Mouse (Mus musculus): ENCODE data around the gene Fsd1.

Fsd1 gene

DNA sequence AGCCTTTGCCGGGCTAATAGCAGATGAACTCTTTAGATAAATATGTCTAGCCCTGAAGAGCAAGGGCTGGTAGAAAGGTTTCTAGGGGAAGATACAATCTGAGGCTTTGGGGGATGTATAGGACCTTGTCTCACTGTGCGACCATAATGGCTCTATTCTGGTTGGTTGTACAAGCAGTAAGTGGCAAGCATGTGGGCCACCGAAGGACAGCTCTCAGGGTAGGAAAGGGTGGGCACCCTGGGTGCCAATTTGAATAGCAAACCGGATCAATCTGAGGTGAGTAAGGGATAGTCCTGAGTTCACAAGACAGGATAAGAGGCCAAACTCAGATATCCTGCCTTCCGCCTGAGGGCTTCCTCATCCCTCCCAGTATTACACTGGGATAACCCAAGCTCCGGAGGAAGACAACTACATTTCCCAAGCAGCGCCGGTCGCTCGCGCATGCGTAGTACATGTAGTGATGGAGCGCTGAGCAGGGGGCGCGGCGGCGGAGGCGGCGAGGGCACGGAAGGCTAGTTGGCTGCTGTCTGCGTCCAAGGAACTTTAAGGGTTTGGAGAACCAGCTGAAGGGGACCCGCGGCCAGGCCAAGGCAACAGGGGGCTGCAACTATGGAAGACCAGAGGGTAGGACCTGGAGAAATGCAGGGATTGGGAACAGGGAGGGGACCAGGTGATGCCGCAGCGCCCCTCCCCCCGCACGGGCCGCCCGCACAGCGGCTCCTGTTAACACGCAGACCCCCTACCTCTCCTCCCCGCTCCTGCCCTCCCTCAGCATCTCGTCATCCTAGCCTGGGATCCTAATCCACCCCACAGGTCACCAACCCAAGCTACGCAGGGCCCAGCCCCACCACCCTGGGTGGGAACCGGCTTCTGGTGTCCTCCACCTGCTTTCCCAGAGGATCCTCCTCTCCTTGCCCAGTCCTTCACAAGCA is at the start of gene Fsd1:
Gene Fsd1, plus strand, starts transcription at position 480 of the 932 bp plus-strand sequence.
- 6% methylated on average over 35 of the region's 35 CpGs for WGBS

DNA sequence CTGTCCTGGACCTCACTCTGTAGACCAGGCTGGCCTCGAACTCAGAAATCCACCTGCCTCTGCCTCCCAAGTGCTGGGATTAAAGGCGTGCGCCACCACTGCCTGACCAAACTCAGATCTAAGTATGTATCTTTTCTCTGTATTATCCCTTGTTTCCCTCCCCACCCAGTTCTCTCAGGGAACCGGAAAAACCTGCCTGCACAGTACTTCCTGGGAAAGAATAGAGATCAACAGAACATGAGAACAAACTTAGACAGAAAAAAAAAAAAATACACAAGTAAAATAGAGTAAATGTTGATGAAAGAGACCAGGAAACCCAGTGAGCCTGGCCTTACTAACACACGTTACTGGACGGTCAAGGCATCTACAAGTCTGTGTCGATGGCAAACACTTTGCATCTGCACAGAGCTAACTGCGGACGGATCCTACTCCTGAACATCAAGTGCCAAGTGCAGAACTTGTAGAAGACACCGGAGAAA is 41.9 kb upstream of the Fsd1 start:
- 23% methylated on average over 10 of the region's 10 CpGs for WGBS

DNA sequence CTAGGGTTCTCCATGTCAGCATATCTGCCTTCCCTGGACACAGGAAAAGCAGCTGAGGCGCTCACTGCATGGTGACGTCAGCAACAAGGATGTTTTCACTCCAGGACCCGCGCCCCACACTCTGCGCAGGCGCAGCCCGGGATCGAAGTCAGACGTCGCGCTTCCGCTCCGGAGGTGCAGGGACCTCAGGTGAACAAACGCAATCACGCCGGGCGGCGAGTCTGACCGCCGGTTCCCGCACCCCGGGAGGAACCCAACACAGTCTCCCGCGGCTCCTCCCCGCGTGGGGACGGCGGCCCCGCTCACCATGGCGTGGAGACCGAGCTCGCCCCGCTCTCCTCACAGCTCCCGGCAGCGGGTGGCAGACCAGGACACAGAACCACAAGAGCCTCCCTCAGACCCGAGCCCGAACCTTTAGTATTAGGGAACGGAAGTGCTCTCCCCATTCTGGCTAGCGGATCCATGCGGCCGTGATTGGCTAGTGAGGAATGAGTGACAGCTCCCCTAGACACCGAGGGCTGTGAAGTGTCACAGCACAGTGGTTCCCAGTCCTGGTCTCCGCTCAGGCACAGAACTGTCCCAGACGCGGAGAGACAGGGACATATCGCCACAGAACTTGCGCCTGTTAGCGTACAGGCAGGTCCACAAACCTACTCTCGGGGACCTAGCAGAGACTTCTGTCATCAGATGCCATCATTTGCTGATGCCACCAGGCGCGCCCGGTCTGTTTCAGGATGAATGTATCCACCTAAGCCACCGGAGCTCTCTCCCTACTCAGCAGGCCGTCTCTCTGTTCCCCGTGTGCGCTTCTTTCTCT is 41.2 kb upstream of the Fsd1 start:
- WGBS, result under 1% methylated on average over 56 of the region's 56 CpGs

DNA sequence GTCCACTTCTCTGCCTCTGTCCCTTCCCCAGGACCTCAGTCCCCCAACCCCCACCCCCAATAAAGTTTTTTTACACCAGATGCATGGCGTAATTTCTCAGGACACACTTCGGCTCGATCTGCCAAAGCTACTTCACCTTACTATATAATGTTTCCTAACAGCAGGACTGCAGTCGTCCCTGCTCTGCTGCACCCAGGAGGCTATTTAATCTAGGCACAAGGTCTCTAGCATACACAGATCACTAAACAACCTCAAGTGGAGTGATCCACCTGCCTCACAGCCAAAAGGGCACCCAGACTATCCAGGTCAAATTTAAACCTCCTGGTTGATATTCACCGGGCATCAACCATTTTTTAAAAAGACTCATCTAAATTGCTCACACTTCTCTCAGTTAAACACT is 40.6 kb upstream of the Fsd1 start:
- WGBS, result 17% methylated on average over 5 of the region's 5 CpGs

- 89% methylated on average over 4 of the region's 4 CpGs for WGBS
Observed at GRCm38 (mm10) chr17:55948647-55949046, 37.7 kb upstream of the Fsd1 start.

DNA sequence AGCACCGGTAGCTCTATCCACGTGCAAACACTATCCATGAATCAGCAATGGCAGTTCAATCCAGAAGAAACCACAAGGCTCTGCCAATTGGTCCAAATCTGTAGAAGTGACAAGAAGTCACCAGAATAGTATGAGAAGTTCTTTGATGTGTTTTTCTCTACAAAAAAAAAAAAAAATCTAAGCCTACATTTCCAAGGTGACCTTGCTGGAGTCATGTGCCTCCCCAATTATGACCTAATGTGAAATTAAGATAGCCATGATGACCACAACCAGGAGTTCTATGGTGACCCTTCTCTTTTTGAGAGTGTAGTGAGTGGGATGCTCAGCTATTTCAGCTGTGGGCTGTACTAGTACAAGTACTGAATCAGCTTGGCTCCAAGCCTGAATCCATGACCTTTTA is 36.9 kb upstream of the Fsd1 start, which contains the start of gene Zfp119b:
Gene Zfp119b, minus strand, starts transcription at position 101 of the 400 bp plus-strand sequence.
- 87% methylated on average over 2 of the region's 2 CpGs for WGBS

GRCm38 (mm10) chr17:55950601-55951000 is 35.7 kb upstream of the Fsd1 start:
- WGBS, result 81% methylated on average over 9 of the region's 9 CpGs

DNA sequence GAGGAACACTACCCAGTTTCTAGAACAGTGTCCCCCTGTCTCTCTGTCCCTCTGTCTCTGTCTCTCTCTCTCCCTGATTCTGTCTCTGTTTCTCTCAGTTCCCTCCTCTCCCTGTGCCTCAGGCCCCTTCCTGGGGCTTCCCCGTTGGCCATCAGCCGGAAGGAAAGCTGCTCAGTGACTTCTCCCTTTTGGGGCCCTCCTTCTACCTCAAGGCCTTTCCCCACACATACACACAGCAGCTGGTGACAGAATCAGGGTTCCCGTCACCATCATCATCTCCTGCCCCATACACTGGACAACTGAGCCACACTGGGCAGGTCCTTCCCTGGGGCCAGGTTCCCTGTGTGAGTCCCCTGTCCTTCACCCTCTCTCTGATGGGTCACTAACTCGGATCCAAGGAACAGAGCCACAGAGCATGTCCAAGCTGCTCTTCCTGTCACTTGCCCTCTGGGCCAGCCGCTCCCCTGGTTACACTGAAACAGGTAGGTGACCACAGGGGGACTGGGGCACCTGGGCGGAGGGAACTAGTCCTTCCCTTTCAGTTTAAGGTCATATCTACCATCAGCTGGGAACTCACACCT is 33.8 kb upstream of the Fsd1 start, which contains the start of gene Ebi3:
Gene Ebi3, plus strand, starts transcription at position 194 of the 581 bp plus-strand sequence.
- WGBS, result 86% methylated on average over 6 of the region's 6 CpGs

DNA sequence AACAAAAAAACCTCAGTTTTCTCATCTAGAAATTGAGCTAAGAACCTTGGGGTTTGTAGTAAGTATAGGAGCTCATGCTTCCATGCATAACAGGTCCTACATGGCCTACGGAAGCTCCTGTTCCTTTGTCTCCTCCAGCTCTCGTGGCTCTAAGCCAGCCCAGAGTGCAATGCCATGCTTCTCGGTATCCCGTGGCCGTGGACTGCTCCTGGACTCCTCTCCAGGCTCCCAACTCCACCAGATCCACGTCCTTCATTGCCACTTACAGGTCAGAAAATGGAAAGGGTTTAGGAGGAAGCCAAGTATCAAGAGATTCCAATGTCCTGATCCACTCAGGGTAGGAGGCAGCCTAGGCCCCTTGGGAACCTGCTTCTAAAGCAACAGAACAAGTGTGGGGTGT is 32.6 kb upstream of the Fsd1 start:
- 77% methylated on average over 6 of the region's 6 CpGs for WGBS

- 51% methylated on average over 16 of the region's 16 CpGs for WGBS
Observed at GRCm38 (mm10) chr17:55954229-55954628, 32.1 kb upstream of the Fsd1 start.

- 8% methylated on average over 26 of the region's 26 CpGs for WGBS
Observed at GRCm38 (mm10) chr17:55956129-55956528, 30.2 kb upstream of the Fsd1 start.

DNA sequence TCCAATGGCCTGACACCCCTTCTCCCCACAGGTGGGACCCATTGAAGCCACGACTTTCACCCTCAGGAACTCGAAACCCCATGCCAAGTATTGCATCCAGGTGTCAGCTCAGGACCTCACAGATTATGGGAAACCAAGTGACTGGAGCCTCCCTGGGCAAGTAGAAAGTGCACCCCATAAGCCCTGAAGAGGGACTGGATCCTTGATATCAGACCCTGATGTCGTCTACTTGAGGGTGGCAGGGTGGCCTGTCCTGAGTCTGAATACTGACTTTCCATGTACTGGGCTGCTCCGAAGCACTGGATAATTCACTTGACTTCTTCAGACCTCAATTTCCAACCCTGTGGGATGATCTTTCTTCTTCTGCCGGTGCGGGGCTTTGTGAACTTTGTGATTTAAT is 29.7 kb upstream of the Fsd1 start:
- 24% methylated on average over 6 of the region's 6 CpGs for WGBS

GRCm38 (mm10) chr17:55957168-55957567 is 29.1 kb upstream of the Fsd1 start:
- whole genome bisulfite sequencing, result 12% methylated on average over 9 of the region's 9 CpGs

DNA sequence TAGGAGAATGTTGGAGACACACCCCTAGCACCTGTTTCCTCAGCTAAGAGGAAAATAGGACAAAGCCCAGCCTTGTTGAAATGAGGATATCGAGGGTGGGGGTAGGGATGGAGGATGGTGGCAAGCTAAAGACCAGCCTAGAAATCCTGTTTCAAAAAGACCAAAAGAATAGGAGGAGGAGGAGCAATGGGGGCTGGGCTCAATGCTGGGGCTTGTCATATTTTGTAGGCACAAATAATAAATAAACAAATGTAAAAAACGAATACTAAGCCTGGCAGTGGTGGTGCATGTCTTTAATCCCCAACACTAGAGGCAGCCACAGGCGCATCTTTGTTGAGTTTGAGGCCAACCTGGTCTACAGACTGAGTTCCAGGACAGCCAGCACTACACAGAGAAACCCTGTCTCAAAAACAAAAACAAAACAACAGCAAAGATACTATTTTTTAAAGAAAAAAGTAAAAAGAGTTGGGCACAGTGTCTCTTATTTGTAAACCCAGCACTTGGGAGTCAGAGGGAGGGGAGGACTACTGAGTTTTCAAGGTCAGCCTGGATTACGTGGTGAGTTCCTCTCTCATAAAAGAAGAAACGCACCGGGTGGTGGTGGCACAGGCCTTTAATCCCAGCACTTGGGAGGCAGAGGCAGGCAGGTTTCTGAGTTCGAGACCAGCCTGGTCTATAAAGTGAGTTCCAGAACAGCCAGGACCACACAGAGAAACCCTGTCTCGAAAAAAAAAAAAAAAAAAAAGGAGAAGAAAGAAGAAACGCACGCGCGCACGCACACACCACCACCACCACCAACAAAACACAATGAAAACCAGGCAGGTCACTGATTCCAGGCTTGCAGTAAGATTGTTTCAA is 28.4 kb upstream of the Fsd1 start:
- 78% methylated on average over 13 of the region's 13 CpGs for WGBS

GRCm38 (mm10) chr17:55958584-55958886 is 27.8 kb upstream of the Fsd1 start:
- 26% methylated on average over 2 of the region's 2 CpGs for WGBS

GRCm38 (mm10) chr17:55958918-55959728 is 27.2 kb upstream of the Fsd1 start, which contains the start of gene Yju2:
Gene Yju2, plus strand, starts transcription at chr17:55959099.
- WGBS, result under 1% methylated on average over 46 of the region's 46 CpGs

DNA sequence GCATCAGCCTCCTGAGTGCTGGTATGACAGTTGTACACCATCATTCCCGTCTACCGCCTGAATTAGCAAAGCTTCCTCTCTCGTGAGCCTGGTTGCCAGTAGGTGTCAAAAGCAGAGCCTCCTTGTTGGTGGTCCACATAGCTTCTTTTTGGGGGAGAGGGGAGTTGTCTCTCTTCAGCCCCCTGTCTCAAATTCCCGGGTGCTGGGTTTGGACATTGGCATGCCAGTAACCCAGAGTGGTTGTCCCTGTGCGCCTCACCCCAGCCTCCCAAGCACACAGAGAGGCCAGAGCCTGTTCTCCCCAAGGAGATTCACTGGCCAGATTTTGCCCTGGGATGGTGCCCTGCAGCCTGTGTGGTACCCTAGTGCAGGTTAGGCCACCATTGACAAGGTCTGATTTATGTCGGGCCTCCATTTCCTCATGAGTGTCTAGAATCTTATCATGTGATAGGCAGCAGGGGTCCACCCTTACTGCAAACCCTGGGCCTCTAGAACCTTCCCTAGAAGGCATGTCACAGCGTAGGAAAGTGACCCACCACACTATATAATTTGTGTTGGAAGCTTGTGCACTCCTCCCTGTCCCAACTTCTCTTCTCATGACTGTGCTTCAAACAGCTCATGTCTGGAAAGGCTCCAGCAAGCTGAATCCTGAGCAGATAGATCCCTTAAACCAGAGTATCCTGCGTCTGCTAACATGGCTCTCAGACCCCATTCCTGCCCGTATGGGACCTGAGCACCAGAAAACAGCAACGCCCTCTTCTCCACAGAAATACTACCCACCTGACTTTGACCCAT is 26.2 kb upstream of the Fsd1 start:
- WGBS, result 69% methylated on average over 10 of the region's 10 CpGs

DNA sequence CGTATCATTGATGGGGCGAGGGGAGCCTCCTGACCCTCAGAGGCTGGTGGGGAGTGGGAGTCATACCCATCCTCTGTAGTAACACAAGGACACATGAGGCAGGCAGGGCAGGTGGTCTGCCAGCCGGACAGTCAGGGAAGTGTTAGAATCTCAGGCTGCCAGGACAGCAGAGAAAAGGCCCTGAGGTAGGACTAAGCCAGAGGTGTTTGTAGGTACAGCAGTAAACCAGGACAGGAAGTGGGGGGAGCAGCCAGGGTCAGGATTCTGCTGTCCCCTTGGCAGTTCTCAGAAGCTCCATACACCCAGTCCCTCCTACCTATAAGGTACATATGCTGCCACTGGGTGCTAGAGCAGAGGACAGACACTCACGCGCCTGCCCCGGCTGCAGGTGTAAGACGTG is 24.7 kb upstream of the Fsd1 start:
- WGBS, result 94% methylated on average over 7 of the region's 7 CpGs

DNA sequence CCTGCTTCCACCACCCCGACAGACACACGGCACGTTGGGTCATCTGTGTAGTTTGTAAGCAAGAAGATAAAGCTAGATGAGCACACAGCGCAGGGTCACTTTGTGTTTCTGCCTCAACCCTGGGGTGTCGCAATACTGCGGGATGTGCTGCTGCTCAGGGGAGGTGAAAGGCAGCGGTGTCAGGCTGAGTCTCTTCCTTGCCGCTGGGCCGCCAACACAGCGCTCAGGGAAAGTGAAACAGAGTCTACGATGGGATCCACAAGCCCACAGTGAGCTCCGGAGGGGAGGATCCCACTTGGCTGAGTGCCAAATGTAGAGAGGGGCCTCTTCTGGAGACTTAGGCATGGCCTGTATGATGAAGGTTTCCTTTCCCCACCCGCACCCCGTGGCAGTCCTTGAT is 23.1 kb upstream of the Fsd1 start:
- 79% methylated on average over 14 of the region's 14 CpGs for WGBS

Measured in cerebral cortex, adult 2 months (tissue).